Mouse (Mus musculus) stomach, postnatal 0 days (tissue): ENCODE data around the gene Prpsap1. TPM values are rescaled to one million over a fixed set of nuclear protein-coding genes. Genes with fewer than 3 reads are reported as not detected.

Experiments
- ATAC-seq: fragments of 200-750 bp; cut with Nextera tagmentation; 2 replicates; pipeline ENCODE4 v1.8.0; 2017; ENCODE audit not compliant: low FRiP score, low TSS enrichment
- DNase-seq: peaks from one replicate; pipeline ENCODE4 v3.0.0-alpha.2; 2016; ENCODE audit warnings: low spot score
- H3K27ac ChIP-seq: fragments of 300-500 bp; sonication (generic); replicated peaks from 2 replicates; pipeline ENCODE4 v1.5.1; 2014; ENCODE audit warnings: mild to moderate bottlenecking, control low read depth
- H3K27me3 ChIP-seq: fragments of 300-500 bp; sonication (generic); 2 replicates; pipeline ENCODE4 v1.6.1; 2014; ENCODE audit warnings: low read length; ENCODE audit not compliant: control insufficient read depth, insufficient read depth
- H3K36me3 ChIP-seq: fragments of 300-500 bp; sonication (generic); 2 replicates; pipeline ENCODE4 v1.6.1; 2014; ENCODE audit warnings: low read length, mixed read lengths; ENCODE audit not compliant: control insufficient read depth, insufficient read depth
- H3K4me1 ChIP-seq: fragments of 300-500 bp; sonication (generic); replicated peaks from 2 replicates; pipeline ENCODE4 v1.6.1; 2014; ENCODE audit warnings: antibody characterized with exemption; ENCODE audit not compliant: control insufficient read depth, insufficient read depth
- H3K4me2 ChIP-seq: fragments of 300-500 bp; sonication (generic); replicated peaks from 2 replicates; pipeline ENCODE4 v1.6.1; 2014; ENCODE audit warnings: low read depth, mild to moderate bottlenecking, control low read depth, moderate library complexity
- H3K4me3 ChIP-seq: fragments of 300-500 bp; sonication (generic); 2 replicates; pipeline ENCODE4 v1.5.1; 2014; ENCODE audit warnings: low read depth, low read length, control low read depth
- H3K9ac ChIP-seq: fragments of 300-500 bp; sonication (generic); 2 replicates; pipeline ENCODE4 v1.6.1; 2014; ENCODE audit warnings: mild to moderate bottlenecking, low read length, control low read depth, mixed read lengths
- H3K9me3 ChIP-seq: fragments of 300-500 bp; sonication (generic); 2 replicates; pipeline ENCODE4 v1.6.1; 2016; ENCODE audit warnings: low read length; ENCODE audit not compliant: control insufficient read depth
- CTCF ChIP-seq: IDR thresholded peaks from 2 replicates; pipeline ENCODE4 v1.5.1; 2016; ENCODE audit warnings: antibody characterized with exemption, low read depth, mild to moderate bottlenecking, moderate library complexity
- EP300 ChIP-seq: optimal IDR thresholded peaks from 2 replicates; pipeline ENCODE3; 2016; ENCODE audit warnings: antibody characterized with exemption
- WGBS: fragments of 180-500 bp; shearing (Covaris S2); extraction: QIAGEN DNeasy Blood & Tissue Kit; methylation state at CpG from one replicate; pipeline ENCODE4 v1.1.7; 2014; 5-methylcytosine and 5-hydroxymethylcytosine counted together
- polyA plus RNA-seq: library from polyadenylated mRNA; unstranded; fragments of >200 nt; fragmentation: Nextera tagmentation; extraction: Ambion mirVana; gene quantifications from 2 replicates; pipeline ENCODE4 v1.2.1, GENCODE M21; 2015

The Prpsap1 gene
- polyA plus RNA-seq, 1 experiment from 2014 or later: 94.0 TPM

DNA sequence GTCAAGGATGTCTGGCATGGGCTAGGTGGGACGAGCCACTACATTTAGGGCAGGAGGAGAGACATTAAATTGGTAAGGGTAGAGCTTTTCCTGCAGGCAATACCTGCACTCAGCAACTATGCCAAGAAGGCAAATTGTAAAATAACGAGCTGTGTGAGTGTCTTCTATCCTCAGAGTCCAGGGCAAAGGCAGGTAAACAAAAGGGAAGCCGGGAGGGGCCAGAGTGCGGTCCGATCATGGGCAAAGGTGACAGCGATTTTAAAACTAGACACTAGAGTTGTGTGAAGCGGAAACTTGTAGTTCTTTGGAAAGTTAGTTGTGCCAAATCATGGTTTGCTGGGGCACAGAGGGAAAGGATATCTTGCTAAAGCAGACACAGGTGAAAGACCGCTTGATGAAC, 9.7 kb downstream of the Prpsap1 start:
- H3K9me3 ChIP-seq: no peaks in the 10 kb centered on the region
- no peak overlapping the region for H3K4me3 ChIP-seq
- no peaks in the 10 kb centered on the region for H3K27me3 ChIP-seq
- no peak overlapping the region for H3K27ac ChIP-seq
- 81% methylated on average over 8 of the region's 8 CpGs for WGBS
- peaks cover 22% of the 10 kb centered on the region for H3K36me3 ChIP-seq
- ATAC-seq (no peak), DNase-seq (no peak)
- no peak overlapping the region for H3K4me2 ChIP-seq
- H3K9ac ChIP-seq: no peak overlapping the region
- H3K4me1 ChIP-seq: peaks cover 3% of the 10 kb centered on the region; the same call in 1 of the 2 replicates
- TF ChIP-seq CTCF: no peak
- TF ChIP-seq EP300: no peak

DNA sequence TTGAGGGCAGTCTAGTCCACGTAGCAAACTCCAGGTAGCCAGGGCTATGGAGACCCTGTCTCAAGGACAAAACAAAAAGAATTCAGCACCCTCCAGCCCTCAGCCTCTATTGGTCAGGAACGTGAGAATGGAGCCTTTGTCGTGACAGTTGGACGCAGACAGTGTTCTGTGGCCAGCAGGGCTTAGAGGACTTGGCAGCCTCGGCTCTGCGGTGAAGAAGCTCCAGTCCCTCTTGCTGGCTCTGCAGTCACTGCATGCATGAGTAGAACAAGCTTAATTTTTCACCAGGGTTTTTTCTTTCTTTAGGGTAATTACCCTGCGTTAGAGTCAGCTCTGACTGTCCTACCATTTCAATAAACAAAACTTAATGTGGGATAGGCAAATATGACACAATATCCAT, 12.2 kb downstream of the Prpsap1 start:
- Histone ChIP-seq H3K9me3 (no peaks in the 10 kb centered on the region), H3K36me3 (peaks cover 43% of the 10 kb centered on the region), H3K27ac (no peak overlapping the region), H3K27me3 (no peaks in the 10 kb centered on the region), H3K9ac (no peak overlapping the region), H3K4me3 (no peak overlapping the region), H3K4me2 (no peak overlapping the region), H3K4me1 (no peaks in the 10 kb centered on the region)
- WGBS: 68% methylated on average over 7 of the region's 7 CpGs
- DNase-seq (no peak), ATAC-seq (no peak)
- no peak for TF ChIP-seq EP300
- no peak for TF ChIP-seq CTCF

DNA sequence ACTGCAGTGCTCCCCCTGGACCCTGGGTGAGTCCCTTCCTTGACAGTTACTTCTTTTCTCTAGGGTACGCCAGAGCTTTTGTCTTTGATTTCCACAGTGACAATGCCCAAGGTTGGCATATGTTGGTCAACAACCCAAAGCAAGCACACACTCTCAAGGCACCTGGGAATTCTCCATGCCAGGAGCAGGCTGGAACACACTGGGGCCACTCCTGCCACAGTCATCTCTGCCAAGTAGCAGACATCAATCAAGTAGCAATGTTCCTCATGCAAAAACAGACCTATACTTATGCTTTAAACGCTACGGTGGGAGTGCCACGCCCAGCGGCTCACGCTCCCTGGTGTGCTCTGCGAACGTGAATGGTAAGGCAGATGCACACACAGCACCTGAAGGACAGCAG, 13.0 kb downstream of the Prpsap1 start:
- Histone ChIP-seq H3K27me3 (no peaks in the 10 kb centered on the region), H3K27ac (no peak overlapping the region), H3K36me3 (peaks cover 49% of the 10 kb centered on the region), H3K4me2 (no peak overlapping the region), H3K4me1 (no peaks in the 10 kb centered on the region), H3K4me3 (no peak overlapping the region), H3K9ac (no peak overlapping the region), H3K9me3 (no peaks in the 10 kb centered on the region)
- ATAC-seq (no peak), DNase-seq (no peak)
- TF ChIP-seq CTCF: no peak
- no peak for TF ChIP-seq EP300
- WGBS: 80% methylated on average over 8 of the region's 8 CpGs

DNA sequence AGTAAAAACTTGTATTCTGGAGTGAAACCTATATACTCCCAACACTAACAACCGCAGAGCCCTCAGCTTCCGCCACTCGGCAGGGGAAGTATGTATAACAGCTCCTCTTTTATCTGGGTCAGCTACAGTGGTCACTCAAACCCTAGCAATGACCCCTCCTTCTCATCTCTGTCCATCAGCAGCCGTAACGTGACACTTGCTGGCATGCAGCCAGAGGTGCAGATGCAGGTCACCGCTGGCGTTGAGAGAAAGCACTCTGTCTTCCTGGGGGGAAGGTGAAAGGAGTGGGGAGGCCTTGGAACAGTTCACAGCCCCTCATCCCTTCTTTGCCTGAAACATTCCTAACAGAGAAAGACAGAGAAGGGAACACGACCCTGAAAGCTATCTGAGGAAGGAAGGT, 14.2 kb downstream of the Prpsap1 start:
- no peak for TF ChIP-seq CTCF
- no peak for TF ChIP-seq EP300
- H3K4me2 ChIP-seq: no peak overlapping the region
- no peak for DNase-seq

DNA sequence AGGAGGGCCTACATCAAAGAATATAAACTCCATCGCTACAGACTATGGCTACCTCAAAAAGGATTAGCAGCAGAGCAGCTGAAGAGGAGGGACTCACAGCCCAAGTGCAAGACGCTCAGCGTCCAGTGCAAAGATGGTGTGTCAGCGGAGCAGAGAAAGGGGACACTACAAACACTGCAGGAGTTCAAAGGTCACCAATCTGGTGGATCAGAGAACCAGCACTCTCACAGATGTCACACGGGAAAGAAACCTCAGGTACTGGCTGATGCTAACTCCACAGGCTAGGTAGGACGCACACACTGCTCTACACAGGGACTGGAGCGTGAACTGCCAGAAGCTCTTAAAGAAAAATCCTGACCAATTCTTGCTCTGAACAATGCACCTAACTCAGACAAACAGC, 15.0 kb downstream of the Prpsap1 start:
- ATAC-seq (no peak), DNase-seq (no peak)
- H3K4me1 ChIP-seq: no peaks in the 10 kb centered on the region
- no peak for TF ChIP-seq EP300
- TF ChIP-seq CTCF: no peak
- H3K4me2 ChIP-seq: no peak overlapping the region
- H3K27ac ChIP-seq: no peak overlapping the region
- H3K4me3 ChIP-seq: no peak overlapping the region
- 86% methylated on average over 7 of the region's 7 CpGs for WGBS
- H3K27me3 ChIP-seq: no peaks in the 10 kb centered on the region
- no peak overlapping the region for H3K9ac ChIP-seq
- H3K36me3 ChIP-seq: peaks cover 52% of the 10 kb centered on the region
- no peaks in the 10 kb centered on the region for H3K9me3 ChIP-seq

More for the DNA sequence above, 14.2 kb downstream of the Prpsap1 start:
- no peak overlapping the region for H3K4me3 ChIP-seq
- no peak for ATAC-seq
- H3K9ac ChIP-seq: no peak overlapping the region
- peaks cover 52% of the 10 kb centered on the region for H3K36me3 ChIP-seq
- no peaks in the 10 kb centered on the region for H3K4me1 ChIP-seq
- no peak overlapping the region for H3K27ac ChIP-seq
- 48% methylated on average over 8 of the region's 8 CpGs for WGBS
- no peaks in the 10 kb centered on the region for H3K9me3 ChIP-seq
- H3K27me3 ChIP-seq: no peaks in the 10 kb centered on the region

DNA sequence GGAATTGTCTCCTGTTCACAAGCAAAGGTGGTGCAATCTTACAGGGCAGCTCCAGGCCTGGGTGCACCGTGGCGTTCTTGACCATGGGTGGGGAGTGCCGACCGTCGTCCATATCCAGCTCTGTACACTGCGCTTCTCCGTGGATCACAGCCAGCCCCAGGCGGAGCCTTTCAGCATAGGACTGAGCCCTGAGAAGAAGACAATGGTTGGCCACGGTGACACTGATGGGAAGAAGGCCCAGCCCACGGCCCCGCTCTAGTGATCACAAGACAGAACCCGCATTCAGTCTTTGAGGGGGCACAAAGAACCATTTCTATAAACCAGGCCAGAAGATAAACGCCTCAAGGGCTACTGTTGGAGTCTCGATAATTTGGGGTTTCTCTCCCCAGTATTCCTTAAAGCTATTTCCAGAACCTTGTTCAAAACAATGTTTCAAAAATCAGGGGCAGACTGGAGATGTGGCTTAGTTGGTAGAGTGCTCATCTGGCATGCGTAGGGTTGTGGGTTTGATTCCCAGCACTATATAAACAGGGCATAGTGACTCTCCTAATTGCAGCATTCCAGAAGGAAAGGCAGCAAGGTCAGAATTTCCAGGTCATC, 16.7 kb downstream of the Prpsap1 start:
- peaks cover 63% of the 10 kb centered on the region for H3K36me3 ChIP-seq
- H3K4me2 ChIP-seq: no peak overlapping the region
- ATAC-seq: no peak
- WGBS: 93% methylated on average over 15 of the region's 15 CpGs
- H3K27me3 ChIP-seq: no peaks in the 10 kb centered on the region
- no peak overlapping the region for H3K4me3 ChIP-seq
- DNase-seq: no peak
- TF ChIP-seq CTCF: no peak
- no peak for TF ChIP-seq EP300
- no peak overlapping the region for H3K27ac ChIP-seq
- H3K4me1 ChIP-seq: no peaks in the 10 kb centered on the region
- no peaks in the 10 kb centered on the region for H3K9me3 ChIP-seq
- H3K9ac ChIP-seq: no peak overlapping the region
